Mouse (Mus musculus) heart, embryonic 13.5 days (tissue): ENCODE results near the gene Krtap4-13. TPM values are rescaled to one million over a fixed set of nuclear protein-coding genes. Genes with fewer than 3 reads are reported as not detected.
"Not testable (repeated sequence)": the region's sequence is repeated elsewhere in the genome, so short reads cannot be mapped to it uniquely, and the experiment has no call there.

Source experiments
- ATAC-seq: fragments of 200-750 bp; cut with Nextera tagmentation; 2 replicates; pipeline ENCODE4 v1.8.0; 2017; ENCODE audit warnings: moderate TSS enrichment; ENCODE audit not compliant: insufficient number of reproducible peaks, low FRiP score, low TSS enrichment; ENCODE audit errors: extremely low read depth
- H3K27ac ChIP-seq: fragments of 300-500 bp; sonication (generic); replicated peaks from 2 replicates; pipeline ENCODE4 v1.5.1; 2015; ENCODE audit warnings: moderate library complexity, mild to moderate bottlenecking, inconsistent platforms
- H3K27me3 ChIP-seq: fragments of 300-500 bp; sonication (generic); replicated peaks from 2 replicates; pipeline ENCODE4 v1.6.1; 2015; ENCODE audit warnings: mild to moderate bottlenecking, inconsistent platforms
- H3K36me3 ChIP-seq: fragments of 300-500 bp; sonication (generic); 2 replicates; pipeline ENCODE4 v1.6.1; 2015; ENCODE audit warnings: mild to moderate bottlenecking, inconsistent platforms
- H3K4me1 ChIP-seq: fragments of 300-500 bp; sonication (generic); 2 replicates; pipeline ENCODE4 v1.6.1; 2015; ENCODE audit warnings: inconsistent platforms
- H3K4me2 ChIP-seq: fragments of 300-500 bp; sonication (generic); 2 replicates; pipeline ENCODE4 v1.6.1; 2015; ENCODE audit warnings: inconsistent platforms, mild to moderate bottlenecking, moderate library complexity
- H3K4me3 ChIP-seq: fragments of 300-500 bp; sonication (generic); 2 replicates; pipeline ENCODE4 v1.5.1; 2015; ENCODE audit warnings: moderate library complexity, mild to moderate bottlenecking, inconsistent platforms
- H3K9ac ChIP-seq: fragments of 300-500 bp; sonication (generic); 2 replicates; pipeline ENCODE4 v1.6.1; 2015; ENCODE audit warnings: inconsistent platforms, mild to moderate bottlenecking, moderate library complexity
- H3K9me3 ChIP-seq: fragments of 300-500 bp; sonication (generic); 2 replicates; pipeline ENCODE4 v1.6.1; 2016; ENCODE audit warnings: inconsistent platforms
- WGBS: fragments of 180-500 bp; shearing (Covaris S2); methylation state at CpG from one replicate; pipeline ENCODE4 v1.1.7; 2015; ENCODE audit warnings: mixed read lengths; 5-methylcytosine and 5-hydroxymethylcytosine counted together
- polyA plus RNA-seq: library from polyadenylated mRNA; unstranded; fragments of >200 nt; fragmentation: Nextera tagmentation; extraction: Ambion mirVana; gene quantifications from 2 replicates; pipeline ENCODE4 v1.2.1, GENCODE M21; 2015

Krtap4-13 gene
- polyA plus RNA-seq = not detected in 2 replicates

- H3K9ac ChIP-seq, H3K27me3 ChIP-seq, ATAC-seq, H3K27ac ChIP-seq, H3K9me3 ChIP-seq, H3K36me3 ChIP-seq, H3K4me2 ChIP-seq, H3K4me1 ChIP-seq, H3K4me3 ChIP-seq: not testable (repeated sequence)
These were observed at the start of gene Krtap4-13 for GRCm38 (mm10) chr11:99809792-99810191. TSS of gene Krtap4-13 (minus strand) at chr11:99809892.

- no peak overlapping the region for H3K4me3 ChIP-seq
- no peaks in the 10 kb centered on the region for H3K9me3 ChIP-seq
- H3K9ac ChIP-seq = no peak overlapping the region
- no peak for ATAC-seq
- no peak overlapping the region for H3K4me2 ChIP-seq
- no peaks in the 10 kb centered on the region for H3K36me3 ChIP-seq
- 82% methylated on average over 2 of the region's 2 CpGs for WGBS
- no peaks in the 10 kb centered on the region for H3K27me3 ChIP-seq
- H3K4me1 ChIP-seq = no peaks in the 10 kb centered on the region
- H3K27ac ChIP-seq = no peak overlapping the region
These were observed 49.1 kb upstream of the Krtap4-13 start for GRCm38 (mm10) chr11:99858761-99859160.

- no peaks in the 10 kb centered on the region for H3K9me3 ChIP-seq
- H3K9ac ChIP-seq = no peak within 1 kb of the TSS
- no peaks in the 10 kb centered on the region for H3K27me3 ChIP-seq
- no peak within 1 kb of the TSS for H3K4me2 ChIP-seq
- H3K27ac ChIP-seq = no peak within 1 kb of the TSS
- 64% methylated on average over 2 of the region's 2 CpGs for WGBS
- H3K36me3 ChIP-seq = no peaks in the 10 kb centered on the region
- H3K4me1 ChIP-seq = no peaks in the 10 kb centered on the region
- H3K4me3 ChIP-seq = no peak within 1 kb of the TSS
- no peak for ATAC-seq
These were observed 47.9 kb upstream of the Krtap4-13 start, which contains the start of gene Gm11568 for GRCm38 (mm10) chr11:99857617-99858016. TSS of gene Gm11568 (plus strand) at chr11:99857917.

- no peaks in the 10 kb centered on the region for H3K9me3 ChIP-seq
- ATAC-seq = no peak
- H3K9ac ChIP-seq = no peak overlapping the region
- no peaks in the 10 kb centered on the region for H3K36me3 ChIP-seq
- 52% methylated on average over 3 of the region's 3 CpGs for WGBS
- H3K27me3 ChIP-seq = no peaks in the 10 kb centered on the region
- H3K4me2 ChIP-seq = no peak overlapping the region
- no peaks in the 10 kb centered on the region for H3K4me1 ChIP-seq
- no peak overlapping the region for H3K4me3 ChIP-seq
- H3K27ac ChIP-seq = no peak overlapping the region
These were observed 44.4 kb upstream of the Krtap4-13 start for GRCm38 (mm10) chr11:99854121-99854520.

GRCm38 (mm10) chr11:99851508-99851907, 41.8 kb upstream of the Krtap4-13 start, which contains the start of gene Krtap4-16:
TSS of gene Krtap4-16 (minus strand) at chr11:99851608.
- Histone ChIP-seq H3K4me3 (no peak within 1 kb of the TSS), H3K4me2 (no peak within 1 kb of the TSS), H3K36me3 (no peaks in the 10 kb centered on the region), H3K27ac (no peak within 1 kb of the TSS), H3K27me3 (no peaks in the 10 kb centered on the region), H3K9ac (no peak within 1 kb of the TSS), H3K9me3 (no peaks in the 10 kb centered on the region), H3K4me1 (no peaks in the 10 kb centered on the region)
- no peak for ATAC-seq

- Histone ChIP-seq H3K4me2 (no peak overlapping the region), H3K36me3 (no peaks in the 10 kb centered on the region), H3K9ac (no peak overlapping the region), H3K4me1 (no peaks in the 10 kb centered on the region), H3K27me3 (no peaks in the 10 kb centered on the region), H3K9me3 (no peaks in the 10 kb centered on the region), H3K4me3 (no peak overlapping the region), H3K27ac (no peak overlapping the region)
- WGBS = 78% methylated on average over 2 of the region's 2 CpGs
- ATAC-seq = no peak
These were observed 37.1 kb upstream of the Krtap4-13 start for GRCm38 (mm10) chr11:99846746-99847145.

GRCm38 (mm10) chr11:99842185-99842584, 32.5 kb upstream of the Krtap4-13 start:
- Histone ChIP-seq H3K4me3 (no peak overlapping the region), H3K36me3 (no peaks in the 10 kb centered on the region), H3K4me1 (no peaks in the 10 kb centered on the region), H3K27ac (no peak overlapping the region), H3K9me3 (no peaks in the 10 kb centered on the region), H3K9ac (no peak overlapping the region), H3K27me3 (no peaks in the 10 kb centered on the region), H3K4me2 (no peak overlapping the region)
- no peak for ATAC-seq
- WGBS = 63% methylated on average over 1 of the region's 1 CpGs

GRCm38 (mm10) chr11:99837966-99838365, 28.3 kb upstream of the Krtap4-13 start, which contains the start of gene 2300003K06Rik:
TSS of gene 2300003K06Rik (minus strand) at chr11:99838066.
- H3K4me2 ChIP-seq = no peak within 1 kb of the TSS
- no peaks in the 10 kb centered on the region for H3K36me3 ChIP-seq
- no peak within 1 kb of the TSS for H3K4me3 ChIP-seq
- no peaks in the 10 kb centered on the region for H3K4me1 ChIP-seq
- H3K27ac ChIP-seq = no peak within 1 kb of the TSS
- no peaks in the 10 kb centered on the region for H3K9me3 ChIP-seq
- WGBS = 53% methylated on average over 1 of the region's 1 CpGs
- no peak for ATAC-seq
- H3K27me3 ChIP-seq = no peaks in the 10 kb centered on the region
- H3K9ac ChIP-seq = no peak within 1 kb of the TSS

GRCm38 (mm10) chr11:99815566-99815965, 5.9 kb upstream of the Krtap4-13 start, which contains the start of gene Gm11564:
TSS of gene Gm11564 (minus strand) at chr11:99815666.
- WGBS = 71% methylated on average over 2 of the region's 2 CpGs

GRCm38 (mm10) chr11:99804346-99804745, 5.3 kb downstream of the Krtap4-13 start, which contains the start of gene Gm11554:
TSS of gene Gm11554 (minus strand) at chr11:99804446.
- not testable (repeated sequence) for ATAC-seq

More at GRCm38 (mm10) chr11:99815566-99815965, 5.9 kb upstream of the Krtap4-13 start, which contains the start of gene Gm11564:
- not testable (repeated sequence) for H3K4me1 ChIP-seq, H3K36me3 ChIP-seq, H3K27me3 ChIP-seq, ATAC-seq, H3K27ac ChIP-seq, H3K9me3 ChIP-seq, H3K4me3 ChIP-seq, H3K9ac ChIP-seq, H3K4me2 ChIP-seq

GRCm38 (mm10) chr11:99798832-99799231, 10.9 kb downstream of the Krtap4-13 start, which contains the start of gene Gm11569:
TSS of gene Gm11569 (minus strand) at chr11:99798932.
- not testable (repeated sequence) for H3K9ac ChIP-seq, H3K4me1 ChIP-seq, H3K9me3 ChIP-seq, H3K4me3 ChIP-seq, ATAC-seq, H3K27me3 ChIP-seq, H3K36me3 ChIP-seq, H3K4me2 ChIP-seq, H3K27ac ChIP-seq
- no CpG with 5 or more reads among the region's 1 CpGs for WGBS

More at GRCm38 (mm10) chr11:99804346-99804745, 5.3 kb downstream of the Krtap4-13 start, which contains the start of gene Gm11554:
- H3K27me3 ChIP-seq, H3K4me2 ChIP-seq, H3K36me3 ChIP-seq, H3K9ac ChIP-seq, H3K27ac ChIP-seq, H3K4me3 ChIP-seq, H3K9me3 ChIP-seq, H3K4me1 ChIP-seq: not testable (repeated sequence)
- WGBS = no CpG with 5 or more reads among the region's 1 CpGs

- H3K9me3 ChIP-seq = no peaks in the 10 kb centered on the region
- WGBS = 76% methylated on average over 2 of the region's 2 CpGs
- ATAC-seq = no peak
- H3K9ac ChIP-seq = no peak within 1 kb of the TSS
- H3K4me1 ChIP-seq = no peaks in the 10 kb centered on the region
- H3K4me2 ChIP-seq = no peak within 1 kb of the TSS
- H3K27me3 ChIP-seq = 0 out of 2 replicates have a peak, but pooled peaks cover 4% of the 10 kb centered on the region
- no peak within 1 kb of the TSS for H3K4me3 ChIP-seq
- H3K36me3 ChIP-seq = no peaks in the 10 kb centered on the region
- H3K27ac ChIP-seq = no peak within 1 kb of the TSS
These were observed 16.3 kb downstream of the Krtap4-13 start, which contains the start of gene Gm11596 for GRCm38 (mm10) chr11:99793367-99793766. TSS of gene Gm11596 (minus strand) at chr11:99793467.
